Mouse (Mus musculus) lung, postnatal 14 days (tissue): Measurements from ENCODE around the gene Ddr1.

Experiments
- DNase-seq: peaks from one replicate; pipeline ENCODE4 v3.0.0; 2021

The Ddr1 gene

GRCm38 (mm10) chr17:35720340-35720727 is 15.9 kb upstream of the Ddr1 start:
- DNase-seq: peak; percentile 58

GRCm38 (mm10) chr17:35719616-35720339 is 15.4 kb upstream of the Ddr1 start:
- no peak for DNase-seq

GRCm38 (mm10) chr17:35717080-35717479 is 12.7 kb upstream of the Ddr1 start:
- DNase-seq: no peak

- DNase-seq: no peak
Observed at GRCm38 (mm10) chr17:35716114-35716513, 11.7 kb upstream of the Ddr1 start.

GRCm38 (mm10) chr17:35710705-35711347 is 6.4 kb upstream of the Ddr1 start:
- no peak for DNase-seq

DNA sequence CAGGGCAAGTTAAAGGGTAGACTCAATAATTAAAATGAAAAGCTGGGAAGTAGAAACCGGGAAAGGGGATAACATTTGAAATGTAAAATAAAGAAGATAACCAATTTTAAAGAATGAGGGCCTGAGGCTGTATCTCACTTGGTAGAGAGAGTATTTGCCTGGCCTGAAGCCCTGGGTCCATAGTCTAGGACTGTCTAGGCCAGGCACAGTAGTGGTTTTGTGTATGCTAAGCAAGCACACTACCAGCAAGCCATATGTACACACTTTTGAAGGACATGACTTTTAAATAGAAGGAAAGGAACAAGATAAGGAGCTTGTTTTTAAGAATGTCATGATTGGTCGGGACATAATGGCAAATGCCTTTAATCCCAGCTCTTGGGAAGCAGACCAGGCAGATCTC is 4.2 kb upstream of the Ddr1 start:
- DNase-seq: no peak

DNA sequence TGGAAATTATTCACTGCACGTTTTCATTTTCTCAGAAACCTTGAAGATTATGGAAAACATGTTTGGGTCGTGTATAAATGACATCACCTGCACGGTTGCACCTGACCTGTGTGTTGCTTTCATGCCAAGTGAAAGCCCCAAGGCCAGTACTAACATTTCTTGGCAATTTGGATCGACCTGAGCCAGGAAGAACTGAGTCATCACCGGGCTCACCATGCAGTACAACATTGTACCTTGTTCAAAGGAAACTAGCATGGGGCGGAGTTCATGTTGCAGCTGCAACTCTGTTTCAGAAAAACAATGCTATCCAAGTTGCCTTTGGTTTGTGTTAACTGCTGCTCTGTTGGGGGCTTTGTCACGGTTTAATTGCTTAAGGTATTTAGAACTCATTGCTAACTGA is 3.5 kb upstream of the Ddr1 start:
- no peak for DNase-seq

DNA sequence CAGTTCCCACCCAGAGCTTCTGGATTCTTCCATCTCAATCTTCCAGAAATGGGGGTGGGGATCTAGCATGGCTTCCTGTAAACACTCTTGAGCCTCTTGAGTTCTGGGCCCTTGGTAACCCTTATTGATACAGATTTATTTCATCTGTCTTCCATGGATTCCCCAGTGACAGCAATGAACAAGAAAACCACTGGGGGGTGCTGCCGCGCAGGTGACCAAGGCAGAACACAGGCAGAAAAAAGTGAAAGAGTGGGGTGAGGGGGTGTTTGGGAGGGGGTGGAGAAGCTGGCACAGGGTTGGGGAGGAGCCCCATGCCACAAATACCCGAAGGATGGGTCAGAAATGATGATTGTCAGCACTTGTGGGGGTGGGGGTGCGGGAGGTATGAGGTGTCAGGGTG is 1.4 kb upstream of the Ddr1 start:
- DNase-seq: peak; percentile 61

- DNase-seq: no peak
Observed at GRCm38 (mm10) chr17:35703751-35704271, 610 bp downstream of the Ddr1 start.

GRCm38 (mm10) chr17:35703065-35703464 is 1.4 kb downstream of the Ddr1 start:
- no peak for DNase-seq

DNA sequence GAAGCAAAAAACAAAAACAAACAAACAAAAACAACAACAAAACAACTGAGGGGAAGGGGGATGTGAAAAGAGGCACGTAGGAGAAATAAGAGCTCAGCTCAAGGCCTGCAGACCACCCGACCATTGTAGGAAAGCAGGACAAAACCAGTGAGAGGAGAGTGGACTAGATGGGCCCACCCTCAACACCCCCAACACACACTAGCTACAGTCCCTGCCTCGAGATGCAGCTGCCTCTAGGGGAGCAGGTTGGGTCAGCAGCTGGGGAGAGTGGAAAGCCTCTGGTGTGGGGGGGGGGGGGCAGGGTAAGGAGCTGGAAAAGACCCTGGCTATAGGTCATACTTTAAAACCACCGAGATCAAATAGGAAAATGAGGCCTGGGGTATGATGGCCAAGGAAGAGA is 1.8 kb downstream of the Ddr1 start:
- no peak for DNase-seq

DNA sequence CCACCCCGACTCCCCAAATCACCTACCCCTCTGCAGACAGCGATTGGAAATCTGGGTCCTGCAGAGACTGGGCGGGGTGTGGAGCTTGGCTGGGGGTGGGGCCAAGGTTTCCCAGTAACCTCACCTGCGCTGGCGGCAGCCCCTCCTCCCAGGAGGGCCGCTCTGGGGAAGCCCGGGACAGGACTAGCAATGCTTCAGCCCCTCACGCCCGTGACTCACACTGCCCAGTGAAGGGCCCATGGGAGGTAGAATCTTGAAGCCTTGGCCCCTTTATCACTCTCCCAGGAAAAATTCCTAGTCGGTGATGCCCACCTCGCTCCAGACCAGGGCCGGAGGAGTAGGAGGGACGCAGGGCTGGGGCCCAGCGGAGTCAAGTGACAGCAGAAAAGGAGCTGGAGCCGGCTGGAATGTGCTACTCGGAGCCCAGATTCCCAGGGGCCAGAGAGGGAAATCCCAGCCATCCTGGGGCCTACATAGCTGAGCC is 2.4 kb downstream of the Ddr1 start:
- DNase-seq: peak; percentile 52

DNA sequence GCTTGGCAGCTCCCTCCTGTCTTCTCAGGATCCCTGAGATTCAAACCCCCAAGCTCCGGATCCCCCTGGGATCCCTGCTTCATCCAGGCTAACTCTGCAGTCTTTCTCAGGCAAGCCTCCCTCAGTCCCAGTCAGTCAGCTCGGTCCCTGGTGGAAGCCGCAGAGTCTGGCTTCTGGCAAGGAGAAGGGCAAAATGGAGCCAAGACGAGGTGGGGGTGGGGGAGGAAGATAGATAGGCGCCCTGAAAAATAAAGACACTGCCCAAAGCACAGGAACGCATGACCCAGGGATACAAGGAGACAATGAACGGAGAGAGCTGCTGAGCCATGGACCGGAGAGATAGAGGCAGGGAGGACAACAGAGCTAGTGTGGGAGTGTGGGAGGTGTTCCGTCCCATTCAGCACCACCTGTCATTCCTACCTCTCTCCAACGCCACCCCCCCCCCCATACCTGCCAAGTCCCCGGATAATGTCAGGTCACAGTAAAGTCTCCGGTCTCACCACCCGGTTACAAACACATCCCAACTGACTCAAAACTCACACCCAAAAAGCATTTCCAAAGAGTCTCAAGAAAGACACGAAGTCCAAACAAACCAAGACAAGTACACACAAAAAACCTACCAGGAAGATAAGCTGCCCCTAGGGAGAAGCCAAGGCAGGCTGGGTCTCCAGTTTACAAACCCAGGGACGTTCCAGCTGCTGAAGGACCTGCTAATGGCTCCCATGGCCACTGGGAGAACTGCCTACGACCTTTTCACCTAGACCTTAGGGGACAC is 3.0 kb downstream of the Ddr1 start:
- DNase-seq: no peak

GRCm38 (mm10) chr17:35700371-35700961 is 4.0 kb downstream of the Ddr1 start:
- peak; percentile 83 for DNase-seq

DNA sequence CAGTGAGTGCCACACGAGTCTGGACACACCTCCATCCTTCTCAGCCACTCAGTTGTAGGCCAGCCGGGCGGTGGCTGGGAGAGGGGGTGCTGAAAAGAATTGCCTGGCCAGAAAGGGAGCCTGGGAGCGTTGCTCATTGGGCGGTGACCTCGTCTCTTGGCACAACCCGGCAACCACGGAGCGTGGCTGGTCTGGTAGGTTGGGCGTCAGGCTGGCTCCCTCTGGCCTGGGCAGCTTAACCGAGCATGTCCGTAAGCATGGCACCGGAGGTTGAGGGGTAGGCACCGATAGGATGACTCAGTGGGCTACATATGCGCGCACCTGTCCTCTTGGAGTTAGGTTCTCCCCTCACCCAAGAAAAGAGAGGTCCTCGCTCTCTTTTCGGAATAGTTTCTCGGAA is 4.5 kb downstream of the Ddr1 start:
- DNase-seq: peak; percentile 73

- DNase-seq: no peak
Observed at GRCm38 (mm10) chr17:35698501-35698883, 5.9 kb downstream of the Ddr1 start.

DNA sequence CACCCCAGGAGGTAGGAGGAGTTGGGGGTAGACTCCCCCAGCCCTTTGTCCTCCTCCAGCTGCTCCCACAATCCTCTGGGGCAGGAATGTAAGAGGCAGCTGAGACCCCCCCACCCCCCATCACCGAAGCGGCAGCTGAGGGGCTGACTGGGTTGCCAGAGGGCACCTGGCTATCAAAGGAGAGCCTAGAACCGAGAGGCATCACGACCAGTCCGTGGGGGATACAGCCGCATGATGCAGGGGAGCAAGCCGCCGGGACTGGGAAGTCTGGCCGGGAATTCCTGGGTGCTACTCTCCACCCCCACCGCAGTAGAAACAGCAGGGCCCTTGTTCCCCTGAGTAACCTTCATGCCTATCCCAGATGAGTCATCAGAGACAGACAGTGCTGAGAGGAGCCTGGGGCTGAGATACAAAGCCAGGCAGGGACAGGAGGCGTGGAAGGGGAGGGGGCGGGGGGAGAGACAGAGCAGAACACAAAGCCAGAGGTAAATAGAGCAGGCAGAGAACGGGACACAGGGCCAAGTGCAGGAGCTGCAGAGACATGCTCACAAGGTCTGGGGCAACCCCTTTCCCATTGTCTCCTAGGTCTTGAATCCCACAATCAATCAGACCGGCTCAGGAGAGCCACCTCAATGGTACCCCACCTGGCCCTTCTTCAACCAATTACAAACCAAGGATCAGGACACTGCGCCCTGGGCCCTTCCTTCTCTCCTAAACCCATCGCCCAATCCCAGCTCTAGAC is 6.5 kb downstream of the Ddr1 start:
- no peak for DNase-seq

- DNase-seq: no peak
Observed at GRCm38 (mm10) chr17:35697429-35697758, 7.0 kb downstream of the Ddr1 start.

DNA sequence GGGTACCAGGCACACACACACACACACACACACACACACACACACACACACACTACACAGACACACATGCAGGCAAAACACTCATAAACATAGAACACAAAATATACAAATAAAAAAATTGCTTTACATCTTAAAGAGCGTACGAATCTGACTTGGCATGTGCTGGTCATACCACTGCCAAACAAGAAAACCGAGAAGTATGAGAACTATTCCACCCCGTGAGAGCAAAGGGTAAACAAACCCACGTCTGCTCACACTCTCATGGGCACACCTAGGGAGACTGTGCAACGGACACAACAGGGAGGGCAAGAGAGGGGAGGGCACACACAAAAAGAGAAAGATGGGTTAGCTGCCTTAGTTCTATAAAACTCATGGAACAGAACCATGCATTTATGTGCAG is 7.7 kb downstream of the Ddr1 start:
- no peak for DNase-seq

GRCm38 (mm10) chr17:35695289-35695688 is 9.1 kb downstream of the Ddr1 start:
- DNase-seq: no peak

- no peak for DNase-seq
Observed at GRCm38 (mm10) chr17:35693906-35694305, 10.5 kb downstream of the Ddr1 start.

- no peak for DNase-seq
Observed at GRCm38 (mm10) chr17:35692368-35692767, 12.1 kb downstream of the Ddr1 start.

DNA sequence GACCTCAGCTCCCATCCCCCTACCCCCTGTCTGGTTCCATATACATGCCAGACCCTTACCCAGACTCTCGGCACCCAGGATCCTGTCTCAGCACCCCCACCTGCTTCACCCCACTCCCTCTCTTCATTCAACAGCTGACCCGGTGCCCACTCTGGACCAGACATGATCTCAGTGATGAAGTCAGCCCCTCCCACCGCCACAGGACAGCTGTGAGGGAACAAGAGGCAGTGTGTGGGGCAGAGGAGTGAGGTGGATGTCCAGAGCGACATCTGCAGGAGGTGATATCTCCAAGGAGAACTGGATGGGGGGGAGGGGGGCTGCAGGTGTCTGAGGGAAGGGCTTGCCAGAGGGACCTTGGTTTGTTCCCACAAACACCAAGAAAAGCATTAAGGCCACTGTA is 12.6 kb downstream of the Ddr1 start:
- DNase-seq: no peak
